Mouse (Mus musculus): ENCODE measurements around the gene Moxd1.

GRCm38 (mm10) chr10:24224591-24224990, 1.3 kb downstream of the Moxd1 start:
- TF ChIP-seq CTCF (conservative IDR thresholded peaks at IDR 0.05; ENCODE audit: insufficient read depth, insufficient read length, low read depth, low read length) = no peak
- TF ChIP-seq POLR2A (IDR thresholded peaks at IDR 0.05; ENCODE audit: low read depth, low read length) = no peak
